Mouse (Mus musculus) brain, embryonic 14.5 days (tissue): ENCODE results near the gene Mettl17. TPM values are rescaled to one million over a fixed set of nuclear protein-coding genes. Genes with fewer than 3 reads are reported as not detected.
"Not testable (repeated sequence)": the region's sequence is repeated elsewhere in the genome, so short reads cannot be mapped to it uniquely, and the experiment has no call there.

Source experiments
- DNase-seq: peaks from one replicate; pipeline ENCODE4 v3.0.0-alpha.2; 2011; ENCODE audit warnings: low read depth
- CTCF ChIP-seq: fragments of 200-500 bp; IDR thresholded peaks from 2 replicates; pipeline ENCODE4 v1.5.1; 2012; ENCODE audit warnings: inconsistent platforms, mild to moderate bottlenecking, moderate library complexity, borderline replicate concordance; ENCODE audit not compliant: insufficient read depth, insufficient read length; ENCODE audit errors: extremely low read depth
- POLR2A ChIP-seq: fragments of 200-500 bp; IDR thresholded peaks from 2 replicates; pipeline ENCODE4 v1.6.1; 2012; ENCODE audit warnings: mild to moderate bottlenecking, inconsistent platforms, borderline replicate concordance; ENCODE audit not compliant: poor library complexity, insufficient read depth, insufficient read length, severe bottlenecking; ENCODE audit errors: extremely low read depth
- polyA plus RNA-seq: library from polyadenylated mRNA; depleted of rRNA; stranded (reverse); fragments of >200 nt; gene quantifications from 2 replicates; pipeline ENCODE4 v1.2.3, GENCODE M21; 2012

The Mettl17 gene
- polyA plus RNA-seq, 1 experiment = 64.9 TPM

GRCm38 (mm10) chr14:51921759-51922570 is 37.3 kb downstream of the Mettl17 start:
- no peak for TF ChIP-seq CTCF
- TF ChIP-seq POLR2A = no peak
- DNase-seq = peak; percentile 60

GRCm38 (mm10) chr14:51922571-51922865 is 37.9 kb downstream of the Mettl17 start, which contains the start of gene Rnase13:
Gene Rnase13 (minus strand): TSS chr14:51922773.
- TF ChIP-seq POLR2A (no peak), CTCF (no peak)
- DNase-seq = no peak

- DNase-seq = no peak
- TF ChIP-seq POLR2A (no peak), CTCF (no peak)
Observed at GRCm38 (mm10) chr14:51922910-51923309, 38.3 kb downstream of the Mettl17 start.

- TF ChIP-seq CTCF (no peak), POLR2A (no peak)
Observed at GRCm38 (mm10) chr14:51923492-51923891, 38.9 kb downstream of the Mettl17 start.

GRCm38 (mm10) chr14:51926930-51927329 is 42.3 kb downstream of the Mettl17 start:
- not testable (repeated sequence) for DNase-seq

More at GRCm38 (mm10) chr14:51923492-51923891, 38.9 kb downstream of the Mettl17 start:
- no peak for DNase-seq

GRCm38 (mm10) chr14:51929309-51929943 is 44.8 kb downstream of the Mettl17 start:
- no peak for TF ChIP-seq POLR2A
- TF ChIP-seq CTCF = no peak

GRCm38 (mm10) chr14:51929968-51930367 is 45.3 kb downstream of the Mettl17 start:
- no peak for DNase-seq
- no peak for TF ChIP-seq POLR2A
- TF ChIP-seq CTCF = peak; percentile 5; the same call in 1 of the 2 replicates

More at GRCm38 (mm10) chr14:51929309-51929943, 44.8 kb downstream of the Mettl17 start:
- peak; percentile 70 for DNase-seq

- peak; percentile 90 for DNase-seq
- TF ChIP-seq POLR2A (no peak), CTCF (peak; percentile 71)
Observed at GRCm38 (mm10) chr14:51930824-51931223, 46.2 kb downstream of the Mettl17 start.

- no peak for DNase-seq
- TF ChIP-seq POLR2A (no peak), CTCF (no peak)
Observed at GRCm38 (mm10) chr14:51932092-51933020, 47.7 kb downstream of the Mettl17 start.

GRCm38 (mm10) chr14:51939005-51939404 is 54.4 kb downstream of the Mettl17 start:
- TF ChIP-seq CTCF (no peak), POLR2A (no peak)
- DNase-seq = no peak

- DNase-seq = no peak
- TF ChIP-seq POLR2A (no peak), CTCF (no peak)
Observed at GRCm38 (mm10) chr14:51940944-51941560, 56.4 kb downstream of the Mettl17 start.
